Mouse (Mus musculus) macrophage (primary cell): ENCODE data around the gene Taf1c. TPM values are rescaled to one million over a fixed set of nuclear protein-coding genes. Genes with fewer than 3 reads are reported as not detected.

ENCODE experiments used
- H3K27ac ChIP-seq: fragments of 350-480 bp; formaldehyde crosslinking; 2 replicates; pipeline ENCODE4 v1.9.0; 2021
- H3K36me3 ChIP-seq: fragments of 350-480 bp; formaldehyde crosslinking; 2 replicates; pipeline ENCODE4 v1.9.0; 2021; ENCODE audit errors: inconsistent target
- H3K4me3 ChIP-seq: fragments of 350-480 bp; formaldehyde crosslinking; 2 replicates; pipeline ENCODE4 v1.9.0; 2021; ENCODE audit errors: inconsistent target
- H3K79me2 ChIP-seq: fragments of 350-480 bp; formaldehyde crosslinking; 2 replicates; pipeline ENCODE4 v1.9.0; 2021; ENCODE audit errors: inconsistent target
- WGBS: methylation state at CpG from one replicate; pipeline ENCODE4 v1.1.7; 2026; ENCODE audit warnings: inconsistent platforms; ENCODE audit not compliant: missing documents; 5-methylcytosine and 5-hydroxymethylcytosine counted together
- polyA plus RNA-seq: library from polyadenylated mRNA; stranded (reverse); fragments of 250-400 nt; gene quantifications from 3 replicates; pipeline ENCODE4 v1.2.4, GENCODE M21; 2018; ENCODE audit warnings: inconsistent platforms

The Taf1c gene
- polyA plus RNA-seq, 1 experiment from 2014 or later, result 2.5 TPM

DNA sequence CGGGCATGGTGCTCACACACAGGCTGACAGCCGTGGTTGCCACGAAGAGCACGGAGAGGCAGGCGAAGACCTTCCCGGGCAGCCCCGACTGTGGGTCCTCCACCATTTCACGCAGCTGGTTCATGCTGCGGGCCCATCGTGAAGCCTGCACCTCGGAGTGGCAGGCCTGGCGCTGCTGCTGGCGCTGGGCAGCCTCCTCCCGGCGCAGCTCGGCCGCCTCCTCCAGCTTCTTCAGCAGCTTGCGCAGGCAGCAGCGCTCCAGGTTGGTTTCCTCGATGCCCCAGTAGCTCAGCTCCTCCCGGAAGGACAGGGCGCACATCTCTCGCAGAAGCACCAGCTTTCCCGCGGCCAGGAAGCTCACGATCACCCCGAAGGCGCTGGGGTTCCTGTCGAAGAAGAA is 27.9 kb upstream of the Taf1c start:
- Histone ChIP-seq H3K79me2 (no peaks in the 10 kb centered on the region), H3K4me3 (no peak overlapping the region), H3K36me3 (no peaks in the 10 kb centered on the region), H3K27ac (no peak overlapping the region)
- 54% methylated on average over 29 of the region's 29 CpGs for WGBS

- no peaks in the 10 kb centered on the region for H3K36me3 ChIP-seq
- no peak overlapping the region for H3K27ac ChIP-seq
- H3K79me2 ChIP-seq, result no peaks in the 10 kb centered on the region
- WGBS, result 82% methylated on average over 9 of the region's 9 CpGs
- no peak overlapping the region for H3K4me3 ChIP-seq
These were observed 27.2 kb upstream of the Taf1c start for GRCm38 (mm10) chr8:119632246-119632645.

DNA sequence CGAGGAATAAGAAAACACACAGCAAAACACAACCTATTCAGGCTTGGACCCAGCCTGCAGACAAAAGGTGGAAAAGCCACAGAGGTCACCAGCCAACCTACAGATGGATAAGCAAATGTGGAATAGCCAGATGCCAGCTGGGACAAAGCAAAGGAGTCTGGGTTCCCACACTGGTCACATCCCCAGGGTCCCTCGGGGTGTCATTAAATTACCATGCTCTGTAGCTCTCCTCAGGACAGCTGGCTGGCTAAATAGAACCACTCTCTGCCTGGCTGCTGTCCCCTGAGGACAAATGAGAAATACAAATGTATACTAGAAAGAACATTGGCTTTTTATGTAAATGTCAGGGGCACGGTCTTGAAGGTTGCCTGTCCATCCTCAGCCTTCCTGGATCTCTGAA is 25.8 kb upstream of the Taf1c start:
- Histone ChIP-seq H3K79me2 (no peaks in the 10 kb centered on the region), H3K4me3 (no peak overlapping the region), H3K36me3 (no peaks in the 10 kb centered on the region), H3K27ac (no peak overlapping the region)
- WGBS, result 61% methylated on average over 3 of the region's 3 CpGs

DNA sequence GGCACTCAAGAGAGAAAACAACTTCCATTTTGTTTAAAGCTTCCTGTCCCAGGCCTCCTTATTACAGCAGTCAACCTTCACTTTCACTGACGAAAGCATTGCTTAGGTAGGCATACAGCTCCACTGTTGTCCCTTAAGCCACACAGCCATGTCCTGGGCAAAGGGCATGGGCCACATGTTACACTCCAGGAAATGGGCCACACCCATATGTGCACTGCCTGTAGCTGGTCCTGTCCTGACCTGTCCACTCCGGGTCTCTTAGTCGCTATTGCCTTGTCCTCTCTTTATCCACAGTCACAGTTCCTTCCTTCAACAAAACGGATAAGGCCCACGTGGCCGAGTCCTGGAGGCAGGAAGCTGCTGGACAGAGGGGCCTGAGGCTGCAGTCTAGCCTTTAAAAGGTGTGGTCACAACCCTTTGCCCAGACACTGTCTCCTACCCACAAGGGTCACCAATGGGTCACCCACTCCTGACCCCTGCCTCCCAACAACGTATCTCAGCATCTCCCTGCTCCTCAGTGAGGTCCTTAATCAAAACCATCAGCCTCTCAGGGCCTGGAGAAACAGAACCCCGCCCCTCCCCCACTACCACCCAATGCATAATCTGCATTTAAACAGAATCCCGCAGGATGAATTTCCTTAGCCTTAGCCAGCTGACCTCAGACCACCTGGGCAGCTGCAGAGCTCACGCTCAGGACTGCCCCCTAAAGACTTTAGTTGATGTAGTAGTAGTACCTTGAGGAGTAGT is 22.8 kb upstream of the Taf1c start:
- H3K36me3 ChIP-seq, result no peaks in the 10 kb centered on the region
- H3K27ac ChIP-seq, result no peak overlapping the region
- 77% methylated on average over 10 of the region's 10 CpGs for WGBS
- H3K4me3 ChIP-seq, result no peak overlapping the region
- H3K79me2 ChIP-seq, result no peaks in the 10 kb centered on the region

DNA sequence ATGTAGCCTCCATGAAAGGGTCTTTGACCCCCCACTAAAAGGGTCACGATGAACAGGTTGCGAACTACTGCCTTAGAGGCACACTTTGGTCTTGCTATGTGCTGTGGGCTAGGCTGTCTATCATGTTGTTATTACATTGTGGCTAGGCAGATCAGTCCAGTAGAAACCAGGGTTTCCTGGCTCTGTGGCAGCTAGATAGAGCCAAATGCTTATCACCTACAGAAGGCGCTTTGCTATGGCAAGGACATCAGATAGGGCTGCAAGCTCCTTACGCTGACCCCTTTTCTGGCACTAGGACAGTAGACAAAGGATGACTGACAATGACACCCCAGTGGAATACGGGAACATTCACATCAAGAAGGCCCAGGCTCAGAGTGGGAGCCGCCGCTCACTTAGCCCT is 22.2 kb upstream of the Taf1c start:
- H3K4me3 ChIP-seq, result no peak overlapping the region
- H3K79me2 ChIP-seq, result no peaks in the 10 kb centered on the region
- no peaks in the 10 kb centered on the region for H3K36me3 ChIP-seq
- no peak overlapping the region for H3K27ac ChIP-seq
- 98% methylated on average over 6 of the region's 7 CpGs for WGBS

DNA sequence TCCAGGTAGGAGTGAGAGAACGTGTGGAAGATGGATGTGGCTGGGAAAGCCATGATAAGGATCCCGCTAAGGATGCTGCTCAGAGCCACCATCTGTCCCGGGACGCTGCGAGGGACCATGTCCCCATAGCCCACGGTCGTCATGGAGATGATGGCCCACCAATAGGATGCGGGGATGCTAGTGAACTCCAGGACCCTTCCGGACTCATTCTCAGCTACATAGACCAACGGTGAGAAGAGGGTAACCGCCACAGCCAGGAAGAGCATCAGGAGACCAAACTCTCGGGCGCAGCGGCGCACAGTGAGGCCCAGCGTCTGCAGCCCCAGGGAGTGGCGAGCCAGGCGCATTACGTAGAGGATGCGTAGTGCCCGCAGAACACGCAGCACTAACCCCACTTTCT is 20.8 kb upstream of the Taf1c start:
- Histone ChIP-seq H3K27ac (no peak overlapping the region), H3K36me3 (no peaks in the 10 kb centered on the region), H3K4me3 (no peak overlapping the region), H3K79me2 (no peaks in the 10 kb centered on the region)
- 95% methylated on average over 22 of the region's 22 CpGs for WGBS

GRCm38 (mm10) chr8:119624916-119625315 is 19.9 kb upstream of the Taf1c start:
- H3K27ac ChIP-seq, result no peak overlapping the region

GRCm38 (mm10) chr8:119623744-119624143 is 18.7 kb upstream of the Taf1c start:
- Histone ChIP-seq H3K4me3 (no peak overlapping the region), H3K79me2 (no peaks in the 10 kb centered on the region), H3K36me3 (no peaks in the 10 kb centered on the region), H3K27ac (no peak overlapping the region)
- 82% methylated on average over 1 of the region's 1 CpGs for WGBS

More at GRCm38 (mm10) chr8:119624916-119625315, 19.9 kb upstream of the Taf1c start:
- 91% methylated on average over 7 of the region's 7 CpGs for WGBS
- Histone ChIP-seq H3K36me3 (no peaks in the 10 kb centered on the region), H3K4me3 (no peak overlapping the region), H3K79me2 (no peaks in the 10 kb centered on the region)

DNA sequence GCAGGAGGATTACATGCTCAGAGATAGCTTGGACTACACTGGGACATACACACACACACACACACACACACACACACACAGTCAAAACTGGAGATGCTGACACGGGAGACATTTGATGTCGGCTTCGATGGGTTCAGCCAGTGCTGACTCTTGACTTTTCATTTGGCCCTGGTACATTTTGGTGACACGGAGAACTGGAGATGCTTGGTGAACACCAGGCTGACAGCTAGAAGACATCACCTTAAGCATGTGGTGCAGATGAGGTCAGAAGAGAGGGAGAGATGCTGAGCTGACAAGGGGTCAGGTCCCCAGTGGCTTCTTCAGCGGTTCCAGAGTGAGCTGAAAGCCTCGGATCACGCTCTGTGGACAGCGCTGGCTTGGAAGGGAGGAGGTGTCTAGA is 18.0 kb upstream of the Taf1c start:
- Histone ChIP-seq H3K4me3 (no peak overlapping the region), H3K79me2 (no peaks in the 10 kb centered on the region), H3K36me3 (no peaks in the 10 kb centered on the region), H3K27ac (no peak overlapping the region)
- 85% methylated on average over 8 of the region's 8 CpGs for WGBS

DNA sequence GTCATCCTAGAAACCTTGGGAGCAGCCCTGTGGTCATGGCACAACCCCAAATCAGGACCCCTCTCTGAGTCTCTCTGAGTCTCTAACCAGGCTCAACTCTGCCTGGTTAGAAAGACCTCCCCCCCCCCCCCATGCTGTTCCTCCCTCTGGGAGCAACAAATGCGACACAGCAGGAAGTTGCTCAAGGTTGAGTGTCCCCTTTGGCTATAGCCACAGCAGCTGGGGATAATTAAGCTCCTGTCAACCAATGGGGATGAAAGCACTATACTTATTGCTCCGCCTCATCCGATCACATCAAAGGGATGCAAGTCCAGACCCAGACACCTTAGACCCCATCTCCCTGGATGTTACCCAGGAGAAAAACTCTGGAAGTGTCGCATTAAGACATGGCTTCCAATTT is 17.5 kb upstream of the Taf1c start:
- Histone ChIP-seq H3K27ac (no peak overlapping the region), H3K79me2 (no peaks in the 10 kb centered on the region)
- WGBS, result 64% methylated on average over 4 of the region's 4 CpGs

GRCm38 (mm10) chr8:119620848-119621465 is 15.9 kb upstream of the Taf1c start:
- Histone ChIP-seq H3K27ac (no peak overlapping the region), H3K36me3 (no peaks in the 10 kb centered on the region), H3K79me2 (no peaks in the 10 kb centered on the region), H3K4me3 (no peak overlapping the region)
- WGBS, result 92% methylated on average over 14 of the region's 14 CpGs

More for the DNA sequence above, 17.5 kb upstream of the Taf1c start:
- no peaks in the 10 kb centered on the region for H3K36me3 ChIP-seq
- no peak overlapping the region for H3K4me3 ChIP-seq

GRCm38 (mm10) chr8:119620116-119620840 is 15.3 kb upstream of the Taf1c start:
- 63% methylated on average over 6 of the region's 6 CpGs for WGBS
- no peaks in the 10 kb centered on the region for H3K36me3 ChIP-seq
- H3K79me2 ChIP-seq, result no peaks in the 10 kb centered on the region
- no peak overlapping the region for H3K27ac ChIP-seq
- no peak overlapping the region for H3K4me3 ChIP-seq

DNA sequence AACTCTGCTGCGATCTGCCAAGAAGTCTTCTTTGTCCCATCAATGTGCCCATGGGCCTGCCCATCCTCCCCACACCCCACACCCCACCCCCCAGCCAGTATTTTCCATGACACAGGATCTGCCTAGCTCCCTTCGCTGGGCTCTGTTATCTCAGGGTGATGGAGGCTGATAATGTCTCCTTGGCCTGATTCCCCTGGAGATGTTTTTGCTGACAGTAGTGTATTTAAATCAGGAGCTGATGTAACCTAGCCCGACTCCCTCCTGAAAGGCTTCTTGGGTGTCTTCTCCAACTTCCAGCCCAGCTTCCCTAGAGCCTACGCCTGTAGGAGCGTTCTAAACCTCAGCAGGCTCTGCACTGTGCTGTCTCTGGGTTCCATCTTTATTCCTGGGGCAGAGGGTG is 13.9 kb upstream of the Taf1c start:
- WGBS, result 84% methylated on average over 5 of the region's 5 CpGs
- H3K4me3 ChIP-seq, result no peak overlapping the region
- no peaks in the 10 kb centered on the region for H3K79me2 ChIP-seq
- no peak overlapping the region for H3K27ac ChIP-seq
- H3K36me3 ChIP-seq, result no peaks in the 10 kb centered on the region

DNA sequence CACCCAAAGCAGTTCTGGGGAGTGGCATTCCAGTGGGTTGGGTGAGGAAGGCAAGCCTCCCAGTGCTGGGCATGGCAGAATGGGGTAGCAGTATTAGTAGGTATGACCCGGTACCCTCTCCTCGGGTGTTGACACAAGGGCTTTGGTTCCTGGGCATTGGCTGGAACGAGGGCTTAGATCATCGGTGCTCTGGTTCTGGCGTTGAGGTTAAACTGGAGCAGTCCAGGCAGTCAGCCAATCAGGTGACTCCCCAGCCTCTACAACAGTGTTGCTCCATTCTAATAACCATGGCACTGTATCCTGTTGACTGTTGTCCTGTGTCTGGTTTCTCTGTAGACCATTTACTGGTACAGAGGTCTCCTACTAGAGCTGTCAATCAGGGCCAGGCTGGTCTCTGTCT is 12.6 kb upstream of the Taf1c start:
- Histone ChIP-seq H3K36me3 (no peaks in the 10 kb centered on the region), H3K27ac (no peak overlapping the region), H3K79me2 (no peaks in the 10 kb centered on the region), H3K4me3 (no peak overlapping the region)
- 88% methylated on average over 5 of the region's 5 CpGs for WGBS

DNA sequence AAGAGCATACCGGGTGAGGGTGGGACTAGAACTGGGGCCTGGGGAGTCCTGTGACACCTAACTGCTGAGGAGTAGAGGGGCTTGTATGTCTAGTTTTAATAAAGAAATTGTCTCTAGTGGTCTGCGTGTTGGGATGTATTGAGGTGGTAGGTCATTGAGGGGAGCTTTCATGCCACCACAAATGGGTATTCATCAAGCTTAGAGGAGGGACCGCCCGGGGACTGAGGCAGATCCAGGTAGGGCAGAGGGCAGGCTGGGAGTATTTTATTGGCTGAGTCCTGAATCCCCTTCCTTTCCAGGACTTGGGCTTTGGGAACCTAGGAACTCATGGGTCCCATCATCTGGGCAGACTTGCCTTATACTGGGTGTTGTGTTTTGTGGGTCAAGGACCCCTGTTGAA is 11.8 kb upstream of the Taf1c start:
- no peaks in the 10 kb centered on the region for H3K36me3 ChIP-seq
- no peak overlapping the region for H3K27ac ChIP-seq
- 94% methylated on average over 4 of the region's 4 CpGs for WGBS
- no peaks in the 10 kb centered on the region for H3K79me2 ChIP-seq
- H3K4me3 ChIP-seq, result no peak overlapping the region
